In genomic region chr7:113369620-113370340, GRCm38 (mm10) we compare ENCODE assay signal across 8 mouse cellular contexts. TPM values are rescaled to one million over a fixed set of nuclear protein-coding genes. Genes with fewer than 3 reads are reported as not detected.
DNase-seq lines count a peak whose midpoint lies in the region; ATAC-seq and TF ChIP-seq lines count a peak whose summit lies in the region.

No protein-coding gene starts in this region.

- ATAC-seq in hindbrain, embryonic 11.5 days (ENCODE audit: low FRiP score) = peak; percentile 73

- H3K79me2 ChIP-seq in MEL (ENCODE audit: control insufficient read depth, insufficient read depth, low read length, poor library complexity) = peaks cover 9% of the 10 kb centered on the region

- 0 out of 4 replicates have a peak, but pooled peaks of 1 of the 2 experiments have one; percentile 7 for TF ChIP-seq POLR2A in MEL (IDR thresholded peaks at IDR 0.05; ENCODE audit: control insufficient read depth in 1 of 2, insufficient read depth in 1 of 2, low read depth in 1 of 2, low read length in 2 of 2, poor library complexity in 1 of 2)
- no peak for TF ChIP-seq POLR2A in brain, embryonic 14.5 days (IDR thresholded peaks at IDR 0.05; ENCODE audit: borderline replicate concordance, extremely low read depth, insufficient read depth, insufficient read length, poor library complexity, severe bottlenecking)

- TF ChIP-seq EP300 in MEL (IDR thresholded peaks at IDR 0.05; ENCODE audit: low read depth in 1 of 2, low read length in 2 of 2) = no peak

- peak overlapping the region; percentile 84 for H3K4me2 ChIP-seq in hindbrain, embryonic 11.5 days (replicated peaks; ENCODE audit: low read depth, low read length)

- TF ChIP-seq RAD21 in MEL (IDR thresholded peaks at IDR 0.05; ENCODE audit: low read depth, low read length) = no peak

- H3K27me3 ChIP-seq in MEL (ENCODE audit: control insufficient read depth in 1 of 2, insufficient read depth in 2 of 2, low read length in 2 of 2) = no peaks in the 10 kb centered on the region
- no peaks in the 10 kb centered on the region for H3K27me3 ChIP-seq in hindbrain, embryonic 11.5 days (ENCODE audit: control insufficient read depth, insufficient read depth, low read length)

- TF ChIP-seq CTCF in MEL (IDR thresholded peaks at IDR 0.05 in 2 of 3, conservative IDR thresholded peaks at IDR 0.05 in 1 of 3; ENCODE audit: control insufficient read depth in 1 of 3, insufficient read depth in 1 of 3, low read depth in 2 of 3, low read length in 3 of 3, poor library complexity in 1 of 3, severe bottlenecking in 1 of 3) = peak in 2 of 3 experiments; percentile 40 to 54; a peak in 5 of 6 replicates
- peak; percentile 43; the same call in 1 of the 2 replicates for TF ChIP-seq CTCF in brain, embryonic 14.5 days (IDR thresholded peaks at IDR 0.05; ENCODE audit: borderline replicate concordance, extremely low read depth, insufficient read depth, insufficient read length)

- peak overlapping the region; percentile 91 for H3K9ac ChIP-seq in MEL (ENCODE audit: control insufficient read depth, low read depth, low read length, poor library complexity, severe bottlenecking)
- peak overlapping the region; percentile 89 for H3K9ac ChIP-seq in hindbrain, embryonic 11.5 days (ENCODE audit: low read depth, low read length)

- peak; percentile 88 for DNase-seq in MEL (ENCODE audit: low read depth, low spot score)
- DNase-seq in brain, embryonic 14.5 days (ENCODE audit: low read depth) = peak; percentile 80
- DNase-seq in forelimb bud, embryonic 11.5 days (ENCODE audit: low read depth, low spot score) = peak; percentile 66
- DNase-seq in hindbrain, embryonic 11.5 days (ENCODE audit: low spot score) = peak; percentile 72
- peak; percentile 44 for DNase-seq in left cerebral cortex, adult 11 months (ENCODE audit: low spot score)
- peak; percentile 86 for DNase-seq in lung, postnatal 36 days
- peak; percentile 80 to 85 for DNase-seq in right cerebral cortex, adult 2 months (ENCODE audit: low spot score in 2 of 2)
- peak; percentile 77 for DNase-seq in yolk sac, embryonic 10.5 days (ENCODE audit: low spot score)

- under 1% methylated on average over 44 of the region's 44 CpGs for WGBS in hindbrain, embryonic 11.5 days

- H3K9me3 ChIP-seq in MEL (replicated peaks; ENCODE audit: insufficient read depth, low read length) = no peaks in the 10 kb centered on the region
- H3K9me3 ChIP-seq in hindbrain, embryonic 11.5 days (ENCODE audit: control insufficient read depth, low read length) = no peaks in the 10 kb centered on the region

- H3K27ac ChIP-seq in MEL (ENCODE audit: control insufficient read depth, low read depth, low read length) = peak overlapping the region; percentile 87
- peak overlapping the region; percentile 80 for H3K27ac ChIP-seq in hindbrain, embryonic 11.5 days (ENCODE audit: low read depth, low read length)

- H3K36me3 ChIP-seq in MEL (ENCODE audit: control insufficient read depth in 1 of 2, insufficient read depth in 2 of 2, low read length in 2 of 2) = peaks cover 0 to 22% of the 10 kb centered on the region in 2 experiments; a peak in 2 of 4 replicates
- H3K36me3 ChIP-seq in hindbrain, embryonic 11.5 days (ENCODE audit: control insufficient read depth, insufficient read depth, low read length) = no peaks in the 10 kb centered on the region

- peaks cover 8 to 11% of the 10 kb centered on the region in 2 experiments for H3K4me1 ChIP-seq in MEL (ENCODE audit: control insufficient read depth in 1 of 2, insufficient read depth in 2 of 2, low read length in 2 of 2)
- peaks cover 2% of the 10 kb centered on the region; the same call in 1 of the 2 replicates for H3K4me1 ChIP-seq in hindbrain, embryonic 11.5 days (replicated peaks; ENCODE audit: control insufficient read depth, insufficient read depth, low read length)

- peak overlapping the region; percentile 77 to 81 for H3K4me3 ChIP-seq in MEL (ENCODE audit: control insufficient read depth in 1 of 2, insufficient read depth in 1 of 2, low read depth in 2 of 2, low read length in 2 of 2)
- peak overlapping the region; percentile 94 for H3K4me3 ChIP-seq in hindbrain, embryonic 11.5 days (ENCODE audit: low read depth, low read length)

TF ChIP-seq in MEL, 35 proteins besides CTCF, POLR2A, EP300 and RAD21:
- TF ChIP-seq MXI1 (IDR thresholded peaks at IDR 0.05; ENCODE audit: low read depth, low read length) (no peak; the same call in 1 of the 2 replicates), ZNF384 (IDR thresholded peaks at IDR 0.05; ENCODE audit: low read depth, low read length) (no peak), USF2 (IDR thresholded peaks at IDR 0.05; ENCODE audit: borderline replicate concordance in 1 of 2, insufficient read depth in 1 of 2, low read depth in 1 of 2, low read length in 2 of 2) (no peak), UBTF (IDR thresholded peaks at IDR 0.05; ENCODE audit: borderline replicate concordance, insufficient read depth, low read depth, low read length) (no peak), SIN3A (IDR thresholded peaks at IDR 0.05; ENCODE audit: low read length) (peak; percentile 86), BHLHE40 (IDR thresholded peaks at IDR 0.05; ENCODE audit: borderline replicate concordance, low read depth, low read length) (no peak), USF1 (IDR thresholded peaks at IDR 0.05; ENCODE audit: low read depth, low read length) (peak; percentile 75), MYC (IDR thresholded peaks at IDR 0.05; ENCODE audit: low read depth, low read length) (peak; percentile 13; the same call in 1 of the 2 replicates), MYB (IDR thresholded peaks at IDR 0.05; ENCODE audit: low read depth, low read length) (no peak), TAL1 (IDR thresholded peaks at IDR 0.05; ENCODE audit: low read length) (no peak), GATA1 (IDR thresholded peaks at IDR 0.05; ENCODE audit: low read depth, low read length) (no peak), POLR2AphosphoS5 (IDR thresholded peaks at IDR 0.05; ENCODE audit: borderline replicate concordance, low read depth, low read length) (no peak), ETS1 (IDR thresholded peaks at IDR 0.05; ENCODE audit: low read depth, low read length) (peak; percentile 81), JUND (IDR thresholded peaks at IDR 0.05; ENCODE audit: low read depth, low read length) (no peak), MEF2A (IDR thresholded peaks at IDR 0.05; ENCODE audit: extremely low read depth, insufficient replicate concordance, low read depth, low read length, poor library complexity, severe bottlenecking) (no peak), ZC3H11A (IDR thresholded peaks at IDR 0.05; ENCODE audit: low read depth, low read length) (no peak), E2F4 (IDR thresholded peaks at IDR 0.05; ENCODE audit: borderline replicate concordance, low read depth, low read length) (peak; percentile 86; the same call in 1 of the 2 replicates), CHD2 (IDR thresholded peaks at IDR 0.05; ENCODE audit: low read length) (no peak), NRF1 (IDR thresholded peaks at IDR 0.05; ENCODE audit: insufficient read depth, low read depth, low read length, poor library complexity, severe bottlenecking) (no peak), ZKSCAN1 (IDR thresholded peaks at IDR 0.05; ENCODE audit: low read depth, low read length) (no peak), TCF12 (IDR thresholded peaks at IDR 0.05; ENCODE audit: low read depth, low read length) (no peak), KAT2A (conservative IDR thresholded peaks at IDR 0.05; ENCODE audit: low read depth, low read length) (no peak), POLR2AphosphoS2 (IDR thresholded peaks at IDR 0.05; ENCODE audit: low read length) (no peak), SMC3 (IDR thresholded peaks at IDR 0.05; ENCODE audit: low read depth, low read length) (no peak), CHD1 (IDR thresholded peaks at IDR 0.05; ENCODE audit: low read depth, low read length) (no peak), RCOR1 (IDR thresholded peaks at IDR 0.05; ENCODE audit: low read depth, low read length) (no peak), GABPA (IDR thresholded peaks at IDR 0.05; ENCODE audit: low read depth, low read length) (no peak), HCFC1 (IDR thresholded peaks at IDR 0.05; ENCODE audit: low read depth, low read length) (no peak), TBP (IDR thresholded peaks at IDR 0.05; ENCODE audit: low read depth, low read length) (no peak), ZMIZ1 (IDR thresholded peaks at IDR 0.05; ENCODE audit: low read depth, low read length) (no peak), MAZ (IDR thresholded peaks at IDR 0.05; ENCODE audit: low read depth, low read length) (0 out of 2 replicates have a peak, but pooled peaks have one; percentile 34), MAFK (IDR thresholded peaks at IDR 0.05; ENCODE audit: borderline replicate concordance, low read depth, low read length) (no peak), MAX (IDR thresholded peaks at IDR 0.05; ENCODE audit: low read length) (peak; percentile 64; the same call in 1 of the 2 replicates), NELFE (IDR thresholded peaks at IDR 0.05; ENCODE audit: low read depth, low read length) (no peak), ELF1 (IDR thresholded peaks at IDR 0.05; ENCODE audit: low read depth, low read length) (no peak)

RNA-seq across cellular contexts. Expression of gene Btbd10, which starts 0.6 kb away (rescaled TPM):
- 15.6 and 15.7 TPM in 2 replicates for total RNA-seq in MEL (2012; rRNA removed)
- 1 to 10 TPM in 1 of 2 experiments, not detected in 1; 9.8 TPM for polyA plus RNA-seq in MEL (2012; ENCODE audit: insufficient read depth in 1 of 2, insufficient read length in 2 of 2, low read depth in 1 of 2, low replicate concordance in 2 of 2, missing spikeins in 1 of 2)
- 47.8 and 51.3 TPM in 2 replicates for polyA plus RNA-seq in brain, embryonic 14.5 days (2012; rRNA removed)
- 41.1 and 43.3 TPM in 2 replicates for polyA plus RNA-seq in hindbrain, embryonic 11.5 days (2014; fragmentation: Nextera tagmentation; extraction: Ambion mirVana)

RNA-seq across cellular contexts. Expression of gene Pth, which starts 18.6 kb away (rescaled TPM):
- total RNA-seq in MEL (2012; rRNA removed) = not detected in 2 replicates
- polyA plus RNA-seq in MEL (2012; ENCODE audit: insufficient read depth in 1 of 2, insufficient read length in 2 of 2, low read depth in 1 of 2, low replicate concordance in 2 of 2, missing spikeins in 1 of 2) = not detected
- polyA plus RNA-seq in brain, embryonic 14.5 days (2012; rRNA removed) = not detected in 2 replicates
- 0.51 TPM in 1 of 2 replicates, not detected in the other for polyA plus RNA-seq in hindbrain, embryonic 11.5 days (2014; fragmentation: Nextera tagmentation; extraction: Ambion mirVana)

Comparison
In these comparisons a context has a peak if more than half of its experiments do, and no peak if none do; other contexts are left out.
1. Peak in every context shown above with its lines: DNase-seq, ATAC-seq, H3K4me3 ChIP-seq and H3K27ac ChIP-seq.